Mouse (Mus musculus): Measurements from ENCODE around the gene Asic4. TPM values are rescaled to one million over a fixed set of nuclear protein-coding genes. Genes with fewer than 3 reads are reported as not detected.
A peak's percentile ranks its signal among the peaks of the same experiment; 100 is the strongest.

Gene Asic4
- total RNA-seq, 2 experiments from 2014 or later, result 3.1 to 4.8 TPM

GRCm38 (mm10) chr1:75443247-75444024 lies 6.8 kb upstream of the Asic4 start:
- no peak for DNase-seq

DNA sequence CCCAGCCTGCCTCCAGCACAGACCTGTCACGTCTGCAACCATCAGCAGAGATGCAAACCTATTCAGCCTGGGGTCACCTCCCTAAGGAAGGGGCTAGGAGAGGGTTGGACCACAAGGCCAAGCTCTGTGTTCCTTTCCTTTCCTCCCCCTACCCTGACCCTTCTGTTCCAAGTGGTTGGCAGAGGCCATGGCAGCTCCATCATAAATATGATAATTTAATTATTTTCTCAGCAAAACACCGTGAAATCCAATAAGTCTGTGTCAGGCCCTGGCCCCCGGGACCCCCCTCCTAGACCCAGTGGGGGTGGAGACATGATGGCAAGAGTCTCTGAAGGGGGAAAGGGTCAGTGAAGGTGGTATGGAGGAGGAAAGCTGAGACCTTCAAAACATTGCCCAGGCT lies 6.0 kb upstream of the Asic4 start:
- no peak for DNase-seq

- DNase-seq, result no peak
Observed at GRCm38 (mm10) chr1:75445141-75445701, 5.0 kb upstream of the Asic4 start.

- peak; percentile 72 to 84 for DNase-seq
Observed at GRCm38 (mm10) chr1:75445751-75446611, 4.3 kb upstream of the Asic4 start.

DNA sequence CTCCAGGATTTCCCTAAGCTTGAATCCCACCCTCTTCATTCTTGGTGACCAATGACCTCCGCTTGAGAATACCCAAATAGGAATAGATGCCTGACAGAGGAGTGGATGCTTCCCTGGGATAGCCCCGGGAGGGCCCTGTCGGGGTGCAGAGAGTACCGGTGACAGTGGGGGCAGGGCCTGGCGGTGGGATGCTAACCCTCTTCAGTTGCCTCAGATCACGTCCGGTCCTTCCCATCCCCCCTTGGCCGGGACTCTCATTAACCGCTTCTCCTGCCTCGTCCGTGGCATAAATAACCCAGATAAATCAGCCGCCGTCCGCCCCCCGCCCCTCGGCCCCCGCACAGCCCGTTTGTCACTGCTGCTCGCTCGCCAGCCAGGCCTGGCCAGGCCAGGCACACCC lies 3.6 kb upstream of the Asic4 start:
- DNase-seq, result no peak

DNA sequence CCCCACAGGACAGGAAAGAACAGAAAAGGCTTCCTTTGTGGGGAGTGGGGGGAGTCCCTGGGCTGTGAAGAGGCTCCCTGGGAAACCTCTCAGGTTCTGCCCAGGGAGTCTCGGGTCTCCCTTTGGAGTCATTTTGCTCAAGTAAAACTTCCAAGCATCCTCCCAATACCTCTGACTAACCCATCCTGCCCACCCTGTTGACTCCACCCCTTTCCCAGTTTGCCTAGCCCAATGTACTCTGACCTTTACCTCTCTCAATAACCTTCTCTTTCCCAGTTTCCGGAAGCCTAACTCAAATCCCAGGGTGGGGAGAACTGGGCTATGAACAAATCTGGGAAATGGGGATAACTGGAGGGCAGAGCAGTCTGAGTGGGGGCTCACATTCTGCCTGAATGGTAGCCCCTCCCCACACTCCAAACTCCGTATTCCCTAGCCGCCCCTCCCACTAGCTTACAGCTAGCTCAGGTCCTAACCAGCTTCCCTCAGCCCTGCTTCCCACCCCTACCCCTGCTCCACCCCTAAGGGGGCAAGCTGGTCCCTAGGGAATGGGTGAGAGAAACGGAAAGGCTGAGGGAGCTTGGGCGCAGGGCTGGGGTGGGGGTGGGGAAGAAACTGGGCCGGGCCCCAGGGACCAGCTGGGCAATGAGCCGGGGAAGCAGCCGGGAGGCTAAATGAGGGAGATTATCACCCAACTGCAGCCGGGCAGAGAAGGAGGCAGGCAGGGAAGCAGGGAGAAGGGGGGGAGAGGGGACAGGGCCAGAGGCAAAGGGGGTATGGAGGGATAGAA lies 2.8 kb upstream of the Asic4 start:
- DNase-seq, result no peak

GRCm38 (mm10) chr1:75448052-75448431 lies 2.2 kb upstream of the Asic4 start:
- no peak for DNase-seq

DNA sequence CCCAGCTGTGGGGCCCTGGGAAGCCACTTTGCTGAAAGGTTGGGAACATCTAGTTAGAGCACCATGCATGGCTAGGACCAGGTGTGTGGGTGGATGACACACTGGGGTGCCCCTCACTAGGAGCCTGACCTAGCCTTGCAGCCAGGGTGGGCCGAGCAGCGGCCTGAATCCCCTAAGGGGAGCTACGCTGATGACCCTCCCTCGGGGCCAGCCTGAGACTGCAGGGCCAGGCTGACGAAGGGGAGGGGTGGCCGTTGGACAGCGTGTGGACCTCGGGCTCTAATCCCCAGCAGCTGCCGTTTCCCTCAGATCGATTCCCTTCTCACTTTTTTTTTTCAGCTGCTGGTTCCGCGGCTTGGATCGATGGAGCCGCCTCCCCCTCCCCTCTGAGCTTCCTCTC lies 1.3 kb upstream of the Asic4 start:
- DNase-seq, result no peak

DNA sequence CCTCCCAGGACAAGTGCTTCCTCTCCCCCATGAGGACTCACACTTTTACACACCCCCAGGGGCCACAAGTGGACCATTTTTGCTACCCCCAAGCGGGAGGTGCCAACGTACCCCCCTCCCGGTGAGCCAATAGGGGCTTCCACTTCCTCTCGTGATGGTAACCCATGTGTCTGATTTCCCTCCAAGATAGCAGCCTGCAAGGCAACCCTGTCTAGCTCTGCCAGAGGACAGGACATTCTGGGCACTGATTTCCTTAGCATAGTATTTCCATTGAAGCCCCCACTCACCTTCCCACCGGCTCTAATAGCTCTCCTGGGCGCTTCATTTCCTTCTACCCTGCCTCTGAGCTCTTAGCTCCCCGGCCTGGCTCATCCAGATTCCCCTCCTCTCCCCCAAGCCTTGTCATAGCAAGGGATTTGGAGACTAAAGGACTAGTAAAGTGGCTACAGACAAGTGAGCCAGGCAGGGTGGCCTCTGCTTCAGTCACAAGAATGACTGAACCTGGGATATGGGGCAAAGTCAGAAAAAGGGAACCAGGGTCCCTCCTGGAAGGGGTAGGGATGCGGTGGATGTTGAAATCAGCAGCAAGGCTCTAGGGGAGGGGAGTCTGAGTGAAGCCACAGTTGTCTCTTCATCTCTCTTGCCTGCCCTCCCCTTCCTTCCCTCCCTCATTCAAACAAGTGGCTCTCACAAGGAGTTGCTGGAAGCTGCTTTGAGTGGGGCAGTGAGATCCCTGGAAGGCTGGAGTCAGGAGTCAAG lies 680 bp upstream of the Asic4 start:
- DNase-seq, result no peak

DNA sequence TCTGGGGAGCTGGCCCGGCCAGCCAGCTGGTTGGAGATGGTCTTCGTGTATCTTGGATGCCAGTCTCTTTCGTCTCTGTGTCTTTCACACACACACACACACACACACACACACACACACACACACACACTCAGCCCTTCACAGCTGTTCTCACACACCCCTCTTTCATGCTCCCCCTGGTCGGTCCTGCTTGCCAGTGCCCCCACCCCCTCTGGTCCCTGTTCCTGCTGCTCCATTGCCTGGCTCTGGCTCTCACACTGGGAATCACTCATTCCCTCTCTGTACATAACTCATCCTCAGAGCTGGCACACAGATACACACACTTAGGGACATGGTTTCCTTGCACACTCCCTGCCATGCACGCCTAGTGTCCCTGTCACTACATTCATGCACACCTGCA lies 1.7 kb downstream of the Asic4 start:
- DNase-seq, result no peak

DNA sequence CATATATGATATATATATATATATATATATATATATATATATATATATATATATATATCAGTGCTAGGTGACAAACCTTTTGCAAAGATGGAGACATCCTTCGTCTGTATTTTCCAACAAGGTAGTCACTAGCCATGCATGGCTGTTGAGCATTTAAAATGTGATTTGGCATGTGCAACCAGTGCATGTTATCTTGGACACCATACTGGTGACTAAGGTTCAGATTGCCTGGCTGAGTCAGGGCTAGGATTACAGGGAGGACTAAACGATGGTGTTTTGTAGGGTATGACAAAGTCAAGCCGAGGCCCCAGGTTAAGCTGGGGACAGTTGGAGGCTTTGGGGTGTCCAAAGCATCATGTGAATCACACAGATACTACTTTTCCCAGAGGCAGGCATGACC lies 5.2 kb downstream of the Asic4 start:
- DNase-seq, result no peak

DNA sequence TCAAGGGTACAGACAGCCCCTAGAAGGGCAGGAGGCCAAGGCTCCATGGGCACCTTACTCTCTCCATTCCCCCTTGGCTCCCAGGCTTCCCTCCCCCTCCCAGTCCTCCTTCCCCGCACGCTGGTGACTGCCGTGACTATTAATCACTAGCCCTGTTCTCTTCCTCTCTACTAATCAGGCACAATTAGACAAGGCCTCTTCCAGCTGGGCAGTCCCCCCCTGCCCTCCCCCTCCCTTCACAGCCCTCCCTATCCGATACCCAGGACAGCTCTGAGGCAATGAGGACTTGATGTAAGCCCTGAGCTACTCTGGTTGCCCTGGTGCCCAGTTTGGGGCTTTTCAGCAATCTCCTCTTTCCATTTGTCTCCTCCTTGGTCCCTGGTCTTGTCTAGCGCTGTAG lies 5.7 kb downstream of the Asic4 start:
- DNase-seq, result no peak

DNA sequence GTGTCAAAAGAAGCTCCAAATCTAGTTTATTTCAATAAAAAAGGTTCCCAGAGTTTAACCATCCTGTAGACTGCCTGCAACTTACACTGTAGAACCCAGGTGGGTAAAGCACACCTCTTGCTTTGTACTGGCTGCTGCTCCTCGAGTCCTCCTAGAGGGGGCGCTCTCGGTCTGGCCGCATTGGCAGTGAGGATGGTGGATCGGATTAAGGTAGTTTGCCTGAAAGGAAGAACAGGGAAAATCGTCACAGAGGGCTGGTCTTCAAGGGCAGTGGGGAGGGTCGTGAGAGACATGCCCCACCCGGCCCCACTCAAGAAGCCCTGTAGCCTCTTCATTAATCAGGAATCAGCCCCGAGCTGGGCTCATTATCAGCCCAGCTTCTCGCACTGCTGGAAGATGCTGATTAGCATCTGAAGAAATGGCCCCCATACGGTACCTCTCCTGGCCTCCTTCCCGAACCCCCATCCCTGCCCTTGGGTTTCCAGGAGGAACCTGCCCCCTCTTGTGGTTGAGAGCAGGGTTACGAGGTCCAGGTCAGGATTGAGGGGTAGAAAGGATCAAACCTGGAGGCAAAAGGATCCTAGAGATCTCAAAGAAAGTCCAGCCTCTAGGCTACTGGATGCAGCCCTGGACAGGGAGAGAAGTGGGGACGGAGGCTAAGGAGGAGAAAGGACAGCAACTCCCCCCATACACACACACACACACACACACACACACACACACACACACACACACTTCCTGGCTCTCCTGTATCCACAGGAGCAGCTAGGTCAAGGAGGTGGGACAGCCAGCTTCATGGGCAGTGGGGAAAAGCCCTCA lies 6.7 kb downstream of the Asic4 start:
- no peak for DNase-seq

GRCm38 (mm10) chr1:75457710-75458024 lies 7.4 kb downstream of the Asic4 start:
- no peak for DNase-seq

DNA sequence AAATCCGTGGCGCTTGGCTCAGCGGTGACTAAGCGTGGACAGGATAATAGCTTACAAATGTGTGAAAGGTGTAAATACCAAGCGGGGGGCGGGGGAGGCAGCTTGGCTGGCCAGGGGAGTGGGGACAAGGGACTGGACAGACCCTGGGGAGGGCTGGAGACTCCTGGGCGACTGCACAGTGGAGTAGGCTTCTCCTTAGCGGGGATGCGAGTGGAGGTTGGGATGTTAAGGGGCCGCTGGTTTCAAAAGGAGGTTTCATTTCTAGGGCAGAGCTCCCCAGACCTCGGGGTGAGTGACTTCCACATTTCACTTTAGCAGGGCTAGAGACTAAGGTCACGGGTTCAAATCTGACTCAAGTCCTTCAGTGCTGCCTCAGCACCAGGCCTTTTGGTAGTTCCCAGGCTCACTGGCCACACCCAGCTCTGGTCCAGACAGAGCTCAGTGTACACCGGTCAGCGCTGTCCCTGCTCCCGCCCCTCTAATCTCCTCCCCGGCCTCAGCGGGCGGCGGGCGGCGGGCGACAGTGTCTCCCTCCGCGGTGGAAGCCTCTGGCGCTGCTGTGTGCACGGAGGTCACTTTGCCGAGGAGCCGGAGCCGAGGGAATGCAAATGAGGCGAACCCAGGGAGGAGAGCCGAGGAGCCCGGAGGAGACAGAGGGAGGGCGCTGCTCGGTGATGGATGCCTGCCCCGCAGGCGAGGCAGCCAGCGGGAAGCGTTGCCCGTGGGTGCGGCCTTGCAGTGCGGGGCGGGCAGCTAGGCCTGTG lies 8.0 kb downstream of the Asic4 start:
- DNase-seq, result peak; percentile 57 to 62

GRCm38 (mm10) chr1:75458789-75459684 lies 8.8 kb downstream of the Asic4 start:
- DNase-seq, result no peak

- no peak for DNase-seq
Observed at GRCm38 (mm10) chr1:75460297-75460696, 10.1 kb downstream of the Asic4 start.

DNA sequence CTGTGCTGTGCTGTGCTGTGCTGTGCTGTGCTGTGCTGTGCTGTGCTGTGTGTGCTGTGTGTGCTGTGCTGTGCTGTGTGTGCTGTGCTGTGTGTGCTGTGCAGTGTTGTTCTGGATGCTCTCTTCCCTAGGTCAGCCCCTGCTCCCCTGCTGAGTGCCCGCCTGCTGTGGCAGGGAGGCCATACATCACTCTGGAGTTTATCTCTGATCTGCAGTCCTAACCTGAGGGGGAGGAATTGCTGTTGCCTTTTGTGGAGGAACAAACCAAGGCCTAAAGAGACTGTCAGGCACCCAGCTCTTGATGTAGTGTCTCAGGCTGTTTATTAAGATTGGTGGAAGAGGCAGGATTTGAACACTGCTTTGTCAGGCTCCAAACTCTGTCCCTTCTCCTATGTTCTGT lies 12.4 kb downstream of the Asic4 start:
- DNase-seq, result no peak

GRCm38 (mm10) chr1:75463652-75464204 lies 13.5 kb downstream of the Asic4 start:
- DNase-seq, result no peak
